Mouse (Mus musculus) limb, embryonic 13.5 days (tissue): ENCODE results near the gene Rhobtb1. TPM values are rescaled to one million over a fixed set of nuclear protein-coding genes. Genes with fewer than 3 reads are reported as not detected.
A peak's percentile ranks its signal among the peaks of the same experiment; 100 is the strongest.

Source experiments
- ATAC-seq: fragments of 200-750 bp; cut with Nextera tagmentation; 2 replicates; pipeline ENCODE4 v1.8.0; 2017; ENCODE audit warnings: low read depth, moderate number of reproducible peaks, moderate TSS enrichment; ENCODE audit not compliant: low FRiP score
- H3K27ac ChIP-seq: fragments of 300-500 bp; sonication (generic); 2 replicates; pipeline ENCODE4 v1.5.1; 2015; ENCODE audit warnings: inconsistent platforms, mild to moderate bottlenecking, moderate library complexity
- H3K27me3 ChIP-seq: fragments of 300-500 bp; sonication (generic); 2 replicates; pipeline ENCODE4 v1.6.1; 2015; ENCODE audit warnings: mild to moderate bottlenecking, inconsistent platforms
- H3K36me3 ChIP-seq: fragments of 300-500 bp; sonication (generic); 2 replicates; pipeline ENCODE4 v1.6.1; 2015; ENCODE audit warnings: inconsistent platforms, mild to moderate bottlenecking, moderate library complexity
- H3K4me1 ChIP-seq: fragments of 300-500 bp; sonication (generic); 2 replicates; pipeline ENCODE4 v1.6.1; 2015; ENCODE audit warnings: inconsistent platforms
- H3K4me2 ChIP-seq: fragments of 300-500 bp; sonication (generic); replicated peaks from 2 replicates; pipeline ENCODE4 v1.6.1; 2015; ENCODE audit warnings: inconsistent platforms, mild to moderate bottlenecking, moderate library complexity
- H3K4me3 ChIP-seq: fragments of 300-500 bp; sonication (generic); 2 replicates; pipeline ENCODE4 v1.5.1; 2015; ENCODE audit warnings: moderate library complexity, mild to moderate bottlenecking, inconsistent platforms
- H3K9ac ChIP-seq: fragments of 300-500 bp; sonication (generic); 2 replicates; pipeline ENCODE4 v1.6.1; 2015; ENCODE audit warnings: mild to moderate bottlenecking, inconsistent platforms
- H3K9me3 ChIP-seq: fragments of 300-500 bp; sonication (generic); 2 replicates; pipeline ENCODE4 v1.6.1; 2016; ENCODE audit warnings: inconsistent platforms
- WGBS: fragments of 180-500 bp; shearing (Covaris S2); methylation state at CpG from one replicate; pipeline ENCODE4 v1.1.7; 2015; 5-methylcytosine and 5-hydroxymethylcytosine counted together
- polyA plus RNA-seq: library from polyadenylated mRNA; unstranded; fragments of >200 nt; fragmentation: Nextera tagmentation; extraction: Ambion mirVana; gene quantifications from 2 replicates; pipeline ENCODE4 v1.2.1, GENCODE M21; 2015

The Rhobtb1 gene
- polyA plus RNA-seq, 1 experiment from 2014 or later, result 36.7 TPM

DNA sequence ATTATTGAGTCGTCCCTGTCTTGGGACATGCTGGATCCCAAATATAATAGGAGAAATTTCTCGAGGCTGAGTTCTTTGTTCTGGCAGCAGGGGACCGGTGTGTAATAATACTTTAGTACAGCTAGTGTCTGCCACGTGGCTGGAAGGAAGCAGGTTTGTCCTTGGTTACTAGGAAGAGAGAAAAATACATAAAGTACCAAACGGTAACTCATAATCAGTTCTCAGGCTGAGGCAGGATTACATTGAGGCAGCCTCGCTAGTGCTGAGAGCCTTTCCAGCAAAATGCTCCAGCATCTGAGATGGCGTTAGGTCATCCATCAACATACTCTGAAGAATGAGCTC is 183.9 kb downstream of the Rhobtb1 start:
- Histone ChIP-seq H3K27me3 (no peaks in the 10 kb centered on the region), H3K4me3 (no peak overlapping the region), H3K9ac (no peak overlapping the region), H3K27ac (0 out of 2 replicates have a peak overlapping the region, but pooled peaks have one; percentile 44), H3K4me1 (no peaks in the 10 kb centered on the region), H3K36me3 (peaks cover 57% of the 10 kb centered on the region), H3K4me2 (no peak overlapping the region), H3K9me3 (no peaks in the 10 kb centered on the region)
- ATAC-seq, result no peak
- WGBS, result 70% methylated on average over 7 of the region's 7 CpGs

DNA sequence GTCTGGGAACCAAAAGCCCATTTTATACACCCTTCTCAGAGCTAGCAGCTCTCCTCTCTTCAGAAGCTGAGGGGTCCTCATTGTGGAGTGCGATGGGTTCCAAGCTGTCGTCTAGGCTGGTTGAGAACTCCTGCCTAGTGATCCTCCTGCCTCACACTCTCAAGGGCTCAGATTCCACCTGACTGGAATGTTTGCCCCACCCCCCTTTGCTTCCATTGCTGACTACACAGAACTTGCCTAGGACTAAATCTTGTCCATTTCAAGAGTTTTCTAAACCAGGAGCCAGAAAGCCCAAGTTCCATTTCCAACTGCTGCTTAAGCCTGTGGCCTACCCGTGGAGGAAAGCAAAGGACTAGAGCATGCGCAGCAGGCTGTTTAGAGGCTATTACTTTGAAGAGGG is 184.4 kb downstream of the Rhobtb1 start:
- Histone ChIP-seq H3K4me2 (no peak overlapping the region), H3K4me3 (no peak overlapping the region), H3K4me1 (no peaks in the 10 kb centered on the region), H3K9me3 (no peaks in the 10 kb centered on the region), H3K36me3 (peaks cover 61% of the 10 kb centered on the region), H3K9ac (no peak overlapping the region), H3K27ac (0 out of 2 replicates have a peak overlapping the region, but pooled peaks have one; percentile 44), H3K27me3 (no peaks in the 10 kb centered on the region)
- WGBS, result 75% methylated on average over 4 of the region's 4 CpGs
- no peak for ATAC-seq

DNA sequence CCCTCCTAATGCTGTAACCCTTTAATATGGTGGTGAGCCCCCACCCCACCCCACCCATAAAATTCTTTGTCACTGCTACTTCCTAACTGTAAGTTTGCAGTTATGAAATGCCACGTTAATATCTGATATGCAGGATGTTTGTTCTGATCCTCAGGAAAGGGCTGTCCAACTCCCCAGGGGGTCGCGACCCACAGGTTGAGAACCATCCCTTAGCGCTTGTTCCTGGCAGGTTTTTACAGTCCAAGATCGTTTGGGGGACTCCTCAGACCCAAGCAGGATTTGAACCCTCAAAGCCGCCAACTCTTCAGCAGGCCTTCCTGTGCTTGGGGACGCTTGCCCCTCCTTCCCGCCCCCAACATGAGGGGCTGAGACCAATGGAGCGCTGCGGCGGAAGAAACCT is 185.0 kb downstream of the Rhobtb1 start:
- Histone ChIP-seq H3K4me3 (no peak overlapping the region), H3K4me2 (no peak overlapping the region), H3K36me3 (peaks cover 68% of the 10 kb centered on the region), H3K9me3 (no peaks in the 10 kb centered on the region), H3K9ac (no peak overlapping the region), H3K4me1 (no peaks in the 10 kb centered on the region), H3K27ac (no peak overlapping the region), H3K27me3 (no peaks in the 10 kb centered on the region)
- 90% methylated on average over 11 of the region's 11 CpGs for WGBS
- no peak for ATAC-seq

DNA sequence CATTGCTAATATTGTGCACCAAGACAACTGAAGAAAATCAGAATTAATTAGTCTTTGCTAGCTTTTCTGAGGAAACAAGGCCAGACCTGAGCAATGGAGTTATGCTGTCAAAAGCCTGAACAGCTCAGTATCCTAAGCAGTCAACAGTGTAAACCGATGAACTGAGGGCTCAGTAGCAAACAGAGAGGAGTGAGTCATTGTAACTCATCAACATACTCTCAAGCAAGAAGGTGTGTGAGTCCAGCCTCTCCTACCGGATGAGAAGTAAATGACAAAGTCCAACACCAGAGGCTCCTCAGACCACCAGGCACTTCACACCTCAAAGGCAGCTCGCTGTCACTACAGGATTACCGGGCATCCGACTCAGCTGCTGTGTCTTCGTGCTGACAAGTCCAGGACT is 188.8 kb downstream of the Rhobtb1 start:
- H3K27me3 ChIP-seq, result no peaks in the 10 kb centered on the region
- ATAC-seq, result no peak
- H3K9ac ChIP-seq, result no peak overlapping the region
- no peaks in the 10 kb centered on the region for H3K4me1 ChIP-seq
- peaks cover 96% of the 10 kb centered on the region for H3K36me3 ChIP-seq
- H3K4me2 ChIP-seq, result no peak overlapping the region
- H3K9me3 ChIP-seq, result no peaks in the 10 kb centered on the region
- 89% methylated on average over 6 of the region's 6 CpGs for WGBS
- H3K4me3 ChIP-seq, result no peak overlapping the region
- H3K27ac ChIP-seq, result no peak overlapping the region

Other genes with a start within 250 kb of the Rhobtb1 start
- gene A930033H14Rik, start 61.7 kb downstream of the Rhobtb1 start, polyA plus RNA-seq, result 2.7 and 3.1 TPM in 2 replicates
- gene Cdk1, start 201.5 kb downstream of the Rhobtb1 start, polyA plus RNA-seq, result 396 and 444 TPM in 2 replicates
- 26.2 and 28.0 TPM in 2 replicates for gene Ank3, start 247.3 kb downstream of the Rhobtb1 start, polyA plus RNA-seq